Mouse (Mus musculus): ENCODE data around the gene Pcare. TPM values are rescaled to one million over a fixed set of nuclear protein-coding genes. Genes with fewer than 3 reads are reported as not detected.

Pcare gene
- polyA plus RNA-seq, 1 experiment from 2014 or later, result not detected

GRCm38 (mm10) chr17:71695716-71696315 lies 56.9 kb downstream of the Pcare start:
- H3K4me3 ChIP-seq (replicated peaks), result no peak overlapping the region
- no peak overlapping the region for H3K9ac ChIP-seq (replicated peaks)
- H3K27ac ChIP-seq (replicated peaks), result no peak overlapping the region
- no peak overlapping the region for H3K4me2 ChIP-seq
- peaks cover 9% of the 10 kb centered on the region for H3K4me1 ChIP-seq
- 78% methylated on average over 15 of the region's 15 CpGs for WGBS
- H3K36me3 ChIP-seq, result no peaks in the 10 kb centered on the region
- H3K9me3 ChIP-seq (replicated peaks), result no peaks in the 10 kb centered on the region
- no peaks in the 10 kb centered on the region for H3K27me3 ChIP-seq (replicated peaks)
- ATAC-seq (ENCODE audit: low FRiP score), result no peak

GRCm38 (mm10) chr17:71695151-71695550 lies 57.5 kb downstream of the Pcare start:
- 88% methylated on average over 8 of the region's 8 CpGs for WGBS
- ATAC-seq (ENCODE audit: low FRiP score), result no peak
- Histone ChIP-seq H3K9ac (replicated peaks) (no peak overlapping the region), H3K9me3 (replicated peaks) (no peaks in the 10 kb centered on the region), H3K4me3 (replicated peaks) (no peak overlapping the region), H3K4me1 (peaks cover 9% of the 10 kb centered on the region), H3K27ac (replicated peaks) (no peak overlapping the region), H3K4me2 (no peak overlapping the region), H3K36me3 (no peaks in the 10 kb centered on the region), H3K27me3 (replicated peaks) (no peaks in the 10 kb centered on the region)

GRCm38 (mm10) chr17:71693780-71694179 lies 58.9 kb downstream of the Pcare start:
- H3K27ac ChIP-seq (replicated peaks), result no peak overlapping the region
- no peak overlapping the region for H3K9ac ChIP-seq (replicated peaks)
- H3K4me1 ChIP-seq, result peaks cover 9% of the 10 kb centered on the region
- WGBS, result 68% methylated on average over 8 of the region's 8 CpGs
- no peaks in the 10 kb centered on the region for H3K9me3 ChIP-seq (replicated peaks)
- no peak for ATAC-seq (ENCODE audit: low FRiP score)
- no peak overlapping the region for H3K4me3 ChIP-seq (replicated peaks)
- no peaks in the 10 kb centered on the region for H3K36me3 ChIP-seq
- H3K27me3 ChIP-seq (replicated peaks), result no peaks in the 10 kb centered on the region
- no peak overlapping the region for H3K4me2 ChIP-seq

Other genes starting within 250 kb of the Pcare start
- gene Ndc80, start 226.0 kb downstream of the Pcare start, polyA plus RNA-seq (2015; fragmentation: Nextera tagmentation; extraction: Ambion mirVana), result 5.9 and 15.7 TPM in 2 replicates
- 1.1 and 1.3 TPM in 2 replicates for gene Spdya, start 200.8 kb downstream of the Pcare start, polyA plus RNA-seq (2015; fragmentation: Nextera tagmentation; extraction: Ambion mirVana)
- 38.0 and 52.0 TPM in 2 replicates for gene Wdr43, start 137.0 kb downstream of the Pcare start, polyA plus RNA-seq (2015; fragmentation: Nextera tagmentation; extraction: Ambion mirVana)
- 0.83 and 1.2 TPM in 2 replicates for gene Togaram2, start 79.6 kb downstream of the Pcare start, polyA plus RNA-seq (2015; fragmentation: Nextera tagmentation; extraction: Ambion mirVana)
- gene Clip4, start 15.6 kb upstream of the Pcare start, polyA plus RNA-seq (2015; fragmentation: Nextera tagmentation; extraction: Ambion mirVana), result 18.1 and 19.3 TPM in 2 replicates